Mouse (Mus musculus): ENCODE data around the gene Rpl3l.

Gene Rpl3l

GRCm38 (mm10) chr17:24739926-24740325, 12.3 kb downstream of the Rpl3l start:
- no peak for DNase-seq (ENCODE audit: inconsistent age in 2 of 2, low spot score in 1 of 2)

- peak in 1 of 2 experiments; percentile 71 for DNase-seq (ENCODE audit: inconsistent age in 2 of 2, low spot score in 1 of 2)
Measured at GRCm38 (mm10) chr17:24742307-24742706, 14.7 kb downstream of the Rpl3l start.

- no peak for DNase-seq (ENCODE audit: inconsistent age in 2 of 2, low spot score in 1 of 2)
Measured at GRCm38 (mm10) chr17:24743896-24744295, 16.3 kb downstream of the Rpl3l start.

GRCm38 (mm10) chr17:24744381-24744780, 16.8 kb downstream of the Rpl3l start:
- no peak for DNase-seq (ENCODE audit: inconsistent age in 2 of 2, low spot score in 1 of 2)

- DNase-seq (ENCODE audit: inconsistent age in 2 of 2, low spot score in 1 of 2) = peak; percentile 84 to 95
Measured at GRCm38 (mm10) chr17:24745526-24746497, 18.2 kb downstream of the Rpl3l start.

- no peak for DNase-seq (ENCODE audit: inconsistent age in 2 of 2, low spot score in 1 of 2)
Measured at GRCm38 (mm10) chr17:24746986-24747385, 19.4 kb downstream of the Rpl3l start.

GRCm38 (mm10) chr17:24751528-24751927, 23.9 kb downstream of the Rpl3l start:
- peak in 1 of 2 experiments; percentile 22 for DNase-seq (ENCODE audit: inconsistent age in 2 of 2, low spot score in 1 of 2)

- peak; percentile 43 to 79 for DNase-seq (ENCODE audit: inconsistent age in 2 of 2, low spot score in 1 of 2)
Measured at GRCm38 (mm10) chr17:24752415-24753394, 25.1 kb downstream of the Rpl3l start, which contains the start of gene Hs3st6. TSS of gene Hs3st6 (plus strand) at chr17:24752988.

- no peak for DNase-seq (ENCODE audit: inconsistent age in 2 of 2, low spot score in 1 of 2)
Measured at GRCm38 (mm10) chr17:24757394-24757793, 29.8 kb downstream of the Rpl3l start.

GRCm38 (mm10) chr17:24761121-24761520, 33.5 kb downstream of the Rpl3l start:
- DNase-seq (ENCODE audit: inconsistent age in 2 of 2, low spot score in 1 of 2) = no peak

GRCm38 (mm10) chr17:24765016-24765905, 37.6 kb downstream of the Rpl3l start:
- peak in 1 of 2 experiments; percentile 43 for DNase-seq (ENCODE audit: inconsistent age in 2 of 2, low spot score in 1 of 2)

- no peak for DNase-seq (ENCODE audit: inconsistent age in 2 of 2, low spot score in 1 of 2)
Measured at GRCm38 (mm10) chr17:24766266-24766875, 38.8 kb downstream of the Rpl3l start.

GRCm38 (mm10) chr17:24769146-24769545, 41.5 kb downstream of the Rpl3l start:
- DNase-seq (ENCODE audit: inconsistent age in 2 of 2, low spot score in 1 of 2) = no peak

- no peak for DNase-seq (ENCODE audit: inconsistent age in 2 of 2, low spot score in 1 of 2)
Measured at GRCm38 (mm10) chr17:24773241-24773640, 45.6 kb downstream of the Rpl3l start.

GRCm38 (mm10) chr17:24775173-24775572, 47.6 kb downstream of the Rpl3l start:
- DNase-seq (ENCODE audit: inconsistent age in 2 of 2, low spot score in 1 of 2) = no peak

- no peak for DNase-seq (ENCODE audit: inconsistent age in 2 of 2, low spot score in 1 of 2)
Measured at GRCm38 (mm10) chr17:24777073-24777472, 49.5 kb downstream of the Rpl3l start.

GRCm38 (mm10) chr17:24780821-24781220, 53.2 kb downstream of the Rpl3l start:
- DNase-seq (ENCODE audit: inconsistent age in 2 of 2, low spot score in 1 of 2) = no peak
